Mouse (Mus musculus) heart, embryonic 16.5 days (tissue): ENCODE measurements around the gene Klhl15. TPM values are rescaled to one million over a fixed set of nuclear protein-coding genes. Genes with fewer than 3 reads are reported as not detected.

Experiments used
- ATAC-seq: fragments of 200-750 bp; cut with Nextera tagmentation; replicated peaks from 2 replicates; pipeline ENCODE4 v1.8.0; 2017; ENCODE audit warnings: moderate number of reproducible peaks; ENCODE audit not compliant: insufficient read depth, low FRiP score; ENCODE audit errors: extremely low read depth
- H3K27ac ChIP-seq: fragments of 300-500 bp; sonication (generic); 2 replicates; pipeline ENCODE4 v1.5.1; 2014; ENCODE audit warnings: mild to moderate bottlenecking, low read length, control low read depth, moderate library complexity
- H3K27me3 ChIP-seq: fragments of 300-500 bp; sonication (generic); 2 replicates; pipeline ENCODE4 v1.6.1; 2014; ENCODE audit warnings: low read length, mixed read lengths; ENCODE audit not compliant: control insufficient read depth, insufficient read depth
- H3K36me3 ChIP-seq: fragments of 300-500 bp; sonication (generic); 2 replicates; pipeline ENCODE4 v1.6.1; 2014; ENCODE audit not compliant: control insufficient read depth, insufficient read depth
- H3K4me1 ChIP-seq: fragments of 300-500 bp; sonication (generic); 2 replicates; pipeline ENCODE4 v1.6.1; 2014; ENCODE audit warnings: low read length, mixed read lengths; ENCODE audit not compliant: control insufficient read depth, insufficient read depth
- H3K4me2 ChIP-seq: fragments of 300-500 bp; sonication (generic); 2 replicates; pipeline ENCODE4 v1.6.1; 2014; ENCODE audit warnings: low read depth, mild to moderate bottlenecking, control low read depth, low read length
- H3K4me3 ChIP-seq: fragments of 300-500 bp; sonication (generic); 2 replicates; pipeline ENCODE4 v1.5.1; 2014; ENCODE audit warnings: mild to moderate bottlenecking, control low read depth, low read length
- H3K9ac ChIP-seq: fragments of 300-500 bp; sonication (generic); 2 replicates; pipeline ENCODE4 v1.6.1; 2014; ENCODE audit warnings: low read length, control low read depth
- H3K9me3 ChIP-seq: fragments of 300-500 bp; sonication (generic); replicated peaks from 2 replicates; pipeline ENCODE4 v1.6.1; 2016; ENCODE audit warnings: low read length; ENCODE audit not compliant: control insufficient read depth
- WGBS: fragments of 180-500 bp; shearing (Covaris S2); extraction: QIAGEN DNeasy Blood & Tissue Kit; methylation state at CpG from one replicate; pipeline ENCODE4 v1.1.7; 2014; 5-methylcytosine and 5-hydroxymethylcytosine counted together
- microRNA-seq: library from miRNA; unstranded; fragments of <30 nt; microRNA quantifications from one replicate; pipeline ENCODE4, GENCODE M21; 2017
- polyA plus RNA-seq: library from polyadenylated mRNA; unstranded; fragments of >200 nt; fragmentation: Nextera tagmentation; extraction: Ambion mirVana; gene quantifications from 2 replicates; pipeline ENCODE4 v1.2.1, GENCODE M21; 2015

The Klhl15 gene
- polyA plus RNA-seq, 1 experiment from 2014 or later: 5.8 TPM

- H3K4me2 ChIP-seq: peak overlapping the region; percentile 59
- H3K9ac ChIP-seq: peak overlapping the region; percentile 77
- peak overlapping the region; percentile 73 for H3K4me3 ChIP-seq
- H3K4me1 ChIP-seq: no peaks in the 10 kb centered on the region
- H3K27me3 ChIP-seq: peaks cover 28% of the 10 kb centered on the region
- H3K27ac ChIP-seq: peak overlapping the region; percentile 90
- 12% methylated on average over 32 of the region's 35 CpGs for WGBS
- no peaks in the 10 kb centered on the region for H3K9me3 ChIP-seq
- no peak; the same call in 1 of the 2 replicates for ATAC-seq
- H3K36me3 ChIP-seq: no peaks in the 10 kb centered on the region
Observed at GRCm38 (mm10) chrX:94235190-94235555, 774 bp downstream of the Klhl15 start.

GRCm38 (mm10) chrX:94235601-94236000 is 1.2 kb downstream of the Klhl15 start:
- H3K9ac ChIP-seq: peak overlapping the region; percentile 77
- no peak for ATAC-seq
- H3K27ac ChIP-seq: no peak overlapping the region
- WGBS: 23% methylated on average over 12 of the region's 12 CpGs
- peak overlapping the region; percentile 59 for H3K4me2 ChIP-seq
- H3K4me1 ChIP-seq: no peaks in the 10 kb centered on the region
- no peaks in the 10 kb centered on the region for H3K36me3 ChIP-seq
- peaks cover 26% of the 10 kb centered on the region for H3K27me3 ChIP-seq
- no peaks in the 10 kb centered on the region for H3K9me3 ChIP-seq
- H3K4me3 ChIP-seq: peak overlapping the region; percentile 73

- H3K36me3 ChIP-seq: no peaks in the 10 kb centered on the region
- peaks cover 22% of the 10 kb centered on the region for H3K27me3 ChIP-seq
- no peaks in the 10 kb centered on the region for H3K9me3 ChIP-seq
- no peak for ATAC-seq
- H3K27ac ChIP-seq: no peak overlapping the region
- no peak overlapping the region for H3K4me2 ChIP-seq
- no peak overlapping the region for H3K9ac ChIP-seq
- WGBS: 18% methylated on average over 2 of the region's 2 CpGs
- H3K4me1 ChIP-seq: no peaks in the 10 kb centered on the region
- no peak overlapping the region for H3K4me3 ChIP-seq
Observed at GRCm38 (mm10) chrX:94288923-94289322, 54.5 kb downstream of the Klhl15 start.

GRCm38 (mm10) chrX:94302928-94303327 is 68.5 kb downstream of the Klhl15 start:
- Histone ChIP-seq H3K4me2 (no peak overlapping the region), H3K4me1 (no peaks in the 10 kb centered on the region), H3K9ac (no peak overlapping the region), H3K36me3 (no peaks in the 10 kb centered on the region), H3K9me3 (no peaks in the 10 kb centered on the region), H3K27me3 (peaks cover 31% of the 10 kb centered on the region), H3K27ac (no peak overlapping the region), H3K4me3 (no peak overlapping the region)
- WGBS: 43% methylated on average over 2 of the region's 2 CpGs
- ATAC-seq: no peak

- Histone ChIP-seq H3K9ac (no peak overlapping the region), H3K4me2 (no peak overlapping the region), H3K36me3 (no peaks in the 10 kb centered on the region), H3K4me3 (no peak overlapping the region), H3K9me3 (no peaks in the 10 kb centered on the region), H3K27me3 (peaks cover 21% of the 10 kb centered on the region), H3K4me1 (no peaks in the 10 kb centered on the region), H3K27ac (no peak overlapping the region)
- ATAC-seq: no peak
- 79% methylated on average over 11 of the region's 11 CpGs for WGBS
Observed at GRCm38 (mm10) chrX:94321036-94321902, 86.9 kb downstream of the Klhl15 start.

Small RNA genes lying within 50 kb of the gene (microRNA-seq; reads per million reads assigned to microRNA genes)
- gene Mir7673: not detected

Other genes with a start within 250 kb of the Klhl15 start
- 19.8 and 20.8 TPM in 2 replicates for gene Zfx, start 110.9 kb upstream of the Klhl15 start, polyA plus RNA-seq
- gene Eif2s3x, start 21.7 kb upstream of the Klhl15 start, polyA plus RNA-seq: 51.4 and 58.2 TPM in 2 replicates
- gene Fam90a1b, start 132.2 kb downstream of the Klhl15 start, polyA plus RNA-seq: not detected in 2 replicates
- gene Apoo, start 132.5 kb downstream of the Klhl15 start, polyA plus RNA-seq: 186 and 233 TPM in 2 replicates